In the genomic region with DNA sequence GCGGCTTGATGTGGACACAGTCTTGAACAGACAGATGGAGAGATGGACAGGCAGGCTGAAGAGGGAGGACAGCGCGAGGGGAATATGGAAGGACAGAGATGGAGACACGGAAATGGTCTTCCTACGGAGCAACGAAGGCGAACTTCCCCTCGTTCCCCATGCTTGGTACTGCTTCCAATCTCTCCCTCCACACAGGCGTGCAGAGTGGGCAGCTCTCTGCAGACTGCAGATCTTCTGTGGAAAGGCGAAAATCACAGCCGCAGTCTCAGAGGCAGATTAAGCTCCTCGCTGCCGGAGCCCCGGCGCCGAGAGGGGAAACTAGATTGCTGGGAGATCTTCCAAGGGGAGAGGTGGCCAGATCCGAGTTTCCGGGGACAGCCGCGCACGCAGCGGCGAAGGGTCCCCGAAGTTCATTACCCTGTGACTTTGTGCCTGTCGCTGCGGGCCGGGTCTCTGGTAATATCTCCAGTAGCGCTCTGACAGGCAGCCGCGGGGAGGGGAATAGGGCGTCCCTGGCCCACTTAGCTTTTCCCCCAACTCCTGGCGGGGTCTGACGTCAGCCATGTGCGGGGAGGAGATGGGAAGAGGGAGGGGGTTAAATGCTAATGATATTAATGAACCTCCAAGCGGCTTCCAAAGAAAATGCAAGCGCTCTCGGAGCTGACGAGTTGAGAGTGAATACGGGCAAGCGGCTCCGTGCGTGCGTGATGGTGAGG, we compare ENCODE assay signal across 7 mouse cellular contexts. TPM values are rescaled to one million over a fixed set of nuclear protein-coding genes. Genes with fewer than 3 reads are reported as not detected.
A peak's percentile ranks its signal among the peaks of the same experiment; 100 is the strongest.
DNase-seq lines count a peak whose midpoint lies in the region; ATAC-seq lines count a peak whose summit lies in the region.

Gene Nr2e1 (minus strand): TSS at position 476 of the 716 bp plus-strand sequence.
Gene Ostm1 (plus strand): TSS at position 666 of the 716 bp plus-strand sequence.

- peak; percentile 81 for ATAC-seq in forebrain, embryonic 16.5 days
- ATAC-seq in liver, embryonic 13.5 days (ENCODE audit: low read depth): no peak

- H3K4me2 ChIP-seq in forebrain, embryonic 16.5 days (ENCODE audit: low read length): peak within 1 kb of the TSS; percentile 89
- H3K4me2 ChIP-seq in liver, embryonic 13.5 days: 0 out of 2 replicates have a peak within 1 kb of the TSS, but pooled peaks have one; percentile 19

- under 1% methylated on average over 43 of the region's 43 CpGs for WGBS in forebrain, embryonic 16.5 days
- WGBS in liver, embryonic 13.5 days (ENCODE audit: insufficient replicate concordance): 2% methylated on average over 43 of the region's 43 CpGs

- H3K9me3 ChIP-seq in forebrain, embryonic 16.5 days (ENCODE audit: control insufficient read depth, low read length): no peaks in the 10 kb centered on the region
- no peaks in the 10 kb centered on the region for H3K9me3 ChIP-seq in liver, embryonic 13.5 days (replicated peaks)

- H3K4me1 ChIP-seq in forebrain, embryonic 16.5 days (replicated peaks; ENCODE audit: control insufficient read depth, insufficient read depth, low read length): peaks cover 66% of the 10 kb centered on the region
- peaks cover 23% of the 10 kb centered on the region for H3K4me1 ChIP-seq in liver, embryonic 13.5 days (replicated peaks)

- peak; percentile 27 for DNase-seq in thymus, postnatal 4 days
- no peak for DNase-seq in thymus, postnatal 0 days (ENCODE audit: low spot score)
- DNase-seq in kidney, postnatal 4 days: peak; percentile 29 to 53
- DNase-seq in liver, embryonic 13.5 days: no peak
- peak; percentile 21 for DNase-seq in telencephalon, adult 2 months (ENCODE audit: low read depth, low spot score)
- DNase-seq in spleen, postnatal 14 days (ENCODE audit: low spot score in 2 of 2): no peak

- H3K27ac ChIP-seq in forebrain, embryonic 16.5 days (ENCODE audit: low read length): peak within 1 kb of the TSS; percentile 60
- H3K27ac ChIP-seq in liver, embryonic 13.5 days: no peak within 1 kb of the TSS

- peaks cover 3% of the 10 kb centered on the region for H3K27me3 ChIP-seq in forebrain, embryonic 16.5 days (replicated peaks; ENCODE audit: control insufficient read depth, insufficient read depth, low read length)
- peaks cover 100% of the 10 kb centered on the region for H3K27me3 ChIP-seq in liver, embryonic 13.5 days

- no peaks in the 10 kb centered on the region for H3K36me3 ChIP-seq in forebrain, embryonic 16.5 days (ENCODE audit: control insufficient read depth, insufficient read depth)
- no peaks in the 10 kb centered on the region for H3K36me3 ChIP-seq in liver, embryonic 13.5 days

- H3K9ac ChIP-seq in forebrain, embryonic 16.5 days (replicated peaks; ENCODE audit: low read depth, low read length): peak within 1 kb of the TSS; percentile 64
- no peak within 1 kb of the TSS for H3K9ac ChIP-seq in liver, embryonic 13.5 days

- H3K4me3 ChIP-seq in forebrain, embryonic 16.5 days (replicated peaks; ENCODE audit: low read length): peak within 1 kb of the TSS; percentile 48
- peak within 1 kb of the TSS; percentile 10; the same call in 1 of the 2 replicates for H3K4me3 ChIP-seq in liver, embryonic 13.5 days (replicated peaks)

RNA-seq across cellular contexts. Expression of gene Nr2e1, which starts in this region (rescaled TPM):
- polyA plus RNA-seq in thymus, postnatal 0 days (2015; fragmentation: Nextera tagmentation; extraction: Ambion mirVana): 0.10 TPM in 1 of 2 replicates, not detected in the other
- 31.2 and 33.8 TPM in 2 replicates for polyA plus RNA-seq in forebrain, embryonic 16.5 days (2015; fragmentation: Nextera tagmentation; extraction: Ambion mirVana)
- polyA plus RNA-seq in liver, embryonic 13.5 days (2015; fragmentation: Nextera tagmentation; extraction: Ambion mirVana): not detected in 2 replicates

RNA-seq across cellular contexts. Expression of gene Ostm1, which starts in this region (rescaled TPM):
- polyA plus RNA-seq in thymus, postnatal 0 days (2015; fragmentation: Nextera tagmentation; extraction: Ambion mirVana): 95.3 and 102 TPM in 2 replicates
- polyA plus RNA-seq in forebrain, embryonic 16.5 days (2015; fragmentation: Nextera tagmentation; extraction: Ambion mirVana): 44.9 and 49.3 TPM in 2 replicates
- polyA plus RNA-seq in liver, embryonic 13.5 days (2015; fragmentation: Nextera tagmentation; extraction: Ambion mirVana): 15.6 and 18.4 TPM in 2 replicates

Comparison
In these comparisons a context has a peak if more than half of its experiments do, and no peak if none do; other contexts are left out.
1. RNA of gene Nr2e1 (polyA plus RNA-seq): 31.2 to 33.8 TPM in forebrain, embryonic 16.5 days; 0.10 TPM in thymus, postnatal 0 days and not detected in liver, embryonic 13.5 days; every median in the first group is over 10 times any median in the second.
2. DNase-seq: peak in thymus, postnatal 4 days (single experiment), kidney, postnatal 4 days (2 of 2) and telencephalon, adult 2 months (single experiment); none in thymus, postnatal 0 days (single experiment), liver, embryonic 13.5 days (single experiment) and spleen, postnatal 14 days (0 of 2).